Mouse (Mus musculus) gastrocnemius, postnatal 4 days (tissue): Measurements from ENCODE around the gene Cmtm3. TPM values are rescaled to one million over a fixed set of nuclear protein-coding genes. Genes with fewer than 3 reads are reported as not detected.
"Not testable (repeated sequence)": the region's sequence is repeated elsewhere in the genome, so short reads cannot be mapped to it uniquely, and the experiment has no call there.

Experiments used
- DNase-seq, 2 experiments: peaks; one replicate each; pipeline ENCODE4 v3.0.0; 2021 to 2022; ENCODE audit warnings: low spot score in 2 of 2, mixed read lengths in 2 of 2
- long read RNA-seq, 2 experiments: library from polyadenylated mRNA; stranded (forward); transcript quantifications; one replicate each; pipeline ENCODE4 v2.0.0; 2021
- total RNA-seq, 2 experiments: library from RNA; stranded (reverse); gene quantifications; 2 replicates each; pipeline ENCODE4 v1.2.3; 2021

Gene Cmtm3
- 10 to 100 TPM; 70.2 to 71.1 TPM for total RNA-seq
- long read RNA-seq, experiment 1, transcript Cmtm3-201 (5 exons, 1,616 nt), result major isoform, 17 of 23 reads
- long read RNA-seq, experiment 1, partial matches to known transcripts, result 0 of 23 reads
- long read RNA-seq, experiment 1, other reads (novel, unspliced or antisense), result 6 of 23 reads
- long read RNA-seq, experiment 2, transcript Cmtm3-201 (5 exons, 1,616 nt), result major isoform, 31 of 45 reads
- long read RNA-seq, experiment 2, partial matches to known transcripts, result 1 of 45 reads
- long read RNA-seq, experiment 2, other reads (novel, unspliced or antisense), result 13 of 45 reads

GRCm38 (mm10) chr8:104339229-104339982, at the start of gene Cmtm3:
Gene Cmtm3 (plus strand): TSS chr8:104339410.
- DNase-seq, result peak in 1 of 2 experiments; percentile 42

GRCm38 (mm10) chr8:104293081-104293480, 46.1 kb upstream of the Cmtm3 start, which contains the start of gene Cmtm2a:
Gene Cmtm2a (minus strand): TSS chr8:104293181.
- DNase-seq, result not testable (repeated sequence)

- DNase-seq, result no peak
Observed at GRCm38 (mm10) chr8:104294396-104294795, 44.8 kb upstream of the Cmtm3 start.

GRCm38 (mm10) chr8:104301577-104301976, 37.6 kb upstream of the Cmtm3 start:
- not testable (repeated sequence) for DNase-seq

GRCm38 (mm10) chr8:104302536-104302935, 36.7 kb upstream of the Cmtm3 start:
- not testable (repeated sequence) for DNase-seq

GRCm38 (mm10) chr8:104304962-104305361, 34.2 kb upstream of the Cmtm3 start:
- no peak for DNase-seq

GRCm38 (mm10) chr8:104308341-104308740, 30.9 kb upstream of the Cmtm3 start:
- not testable (repeated sequence) for DNase-seq

GRCm38 (mm10) chr8:104309441-104310155, 29.6 kb upstream of the Cmtm3 start, which contains the start of the genes Gm45711 and Cmtm1:
Gene Gm45711 (minus strand): TSS chr8:104310081.
Gene Cmtm1 (minus strand): TSS chr8:104310145.
- peak in 1 of 2 experiments; percentile 52 for DNase-seq

GRCm38 (mm10) chr8:104312023-104312422, 27.2 kb upstream of the Cmtm3 start:
- DNase-seq, result not testable (repeated sequence)

- DNase-seq, result no peak
Observed at GRCm38 (mm10) chr8:104313311-104313710, 25.9 kb upstream of the Cmtm3 start.

GRCm38 (mm10) chr8:104321267-104321666, 17.9 kb upstream of the Cmtm3 start, which contains the start of gene Gm11020:
Gene Gm11020 (plus strand): TSS chr8:104321567.
- DNase-seq, result not testable (repeated sequence)

- DNase-seq, result not testable (repeated sequence)
Observed at GRCm38 (mm10) chr8:104321930-104322329, 17.3 kb upstream of the Cmtm3 start, which contains the start of gene Cmtm2b. Gene Cmtm2b (plus strand): TSS chr8:104322230.

- DNase-seq, result no peak
Observed at GRCm38 (mm10) chr8:104332665-104333631, 6.3 kb upstream of the Cmtm3 start.

- no peak for DNase-seq
Observed at GRCm38 (mm10) chr8:104333786-104334185, 5.4 kb upstream of the Cmtm3 start.

- no peak for DNase-seq
Observed at GRCm38 (mm10) chr8:104334196-104334595, 5.0 kb upstream of the Cmtm3 start.

- DNase-seq, result no peak
Observed at GRCm38 (mm10) chr8:104336806-104337205, 2.4 kb upstream of the Cmtm3 start.

- no peak for DNase-seq
Observed at GRCm38 (mm10) chr8:104337890-104338289, 1.3 kb upstream of the Cmtm3 start.

- DNase-seq, result no peak
Observed at GRCm38 (mm10) chr8:104339983-104340232, 698 bp downstream of the Cmtm3 start.

- DNase-seq, result peak; percentile 74 to 85
Observed at GRCm38 (mm10) chr8:104340233-104341105, 1.3 kb downstream of the Cmtm3 start.
